Comparison of ENCODE assay signal across 8 mouse cellular contexts in the genomic region with DNA sequence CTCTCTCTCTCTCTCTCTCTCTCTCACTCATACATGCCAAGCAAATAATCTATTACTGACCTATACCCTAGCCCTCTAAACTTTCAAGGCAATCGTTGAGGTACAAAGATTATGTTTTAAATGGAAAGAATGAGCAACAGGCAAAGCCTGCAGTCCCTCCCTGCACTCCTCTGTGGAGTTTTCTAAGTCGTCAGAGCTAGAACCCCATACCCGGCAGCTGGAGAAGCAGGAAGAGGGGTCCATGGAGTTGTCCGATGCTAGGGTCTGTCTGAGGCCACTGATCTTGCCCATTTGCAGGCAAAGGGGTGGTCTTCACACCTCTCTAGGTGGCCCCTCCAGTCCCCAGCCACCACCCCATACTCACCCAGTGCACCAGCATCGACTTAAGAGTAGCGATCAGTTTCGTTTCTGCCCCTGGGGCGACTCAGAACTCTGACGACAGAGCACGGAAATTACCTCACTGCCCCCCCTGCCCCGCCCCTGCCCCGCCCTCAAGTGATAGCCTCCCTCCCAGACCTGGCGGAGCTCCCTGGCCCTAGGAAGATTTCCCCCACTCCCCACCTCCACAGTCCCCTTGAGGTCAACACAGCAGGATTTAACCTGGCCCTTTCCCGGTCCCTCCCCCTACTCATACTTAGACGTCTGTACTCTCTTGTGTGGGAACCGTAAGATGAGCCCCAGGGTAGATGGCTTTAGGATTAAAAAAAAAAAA. TPM values are rescaled to one million over a fixed set of nuclear protein-coding genes. Genes with fewer than 3 reads are reported as not detected.
A peak's percentile ranks its signal among the peaks of the same experiment; 100 is the strongest.
DNase-seq lines count a peak whose midpoint lies in the region; ATAC-seq and TF ChIP-seq lines count a peak whose summit lies in the region.

Gene Helz2 (minus strand): TSS at position 426 of the 712 bp plus-strand sequence.

- H3K4me1 ChIP-seq in neural tube, embryonic 11.5 days (ENCODE audit: control insufficient read depth, insufficient read depth, low read length): peaks cover 4% of the 10 kb centered on the region; the same call in 1 of the 2 replicates
- peaks cover 7% of the 10 kb centered on the region; the same call in 1 of the 2 replicates for H3K4me1 ChIP-seq in embryonic facial prominence, embryonic 12.5 days
- no peaks in the 10 kb centered on the region for H3K4me1 ChIP-seq in midbrain, embryonic 11.5 days (ENCODE audit: control insufficient read depth, insufficient read depth, low read length)
- H3K4me1 ChIP-seq in thymus, adult 2 months (replicated peaks; ENCODE audit: control insufficient read depth, insufficient read depth, low read length): peaks cover 31% of the 10 kb centered on the region

- 11% methylated on average over 16 of the region's 16 CpGs for whole genome bisulfite sequencing in neural tube, embryonic 11.5 days
- WGBS in embryonic facial prominence, embryonic 12.5 days: 8% methylated on average over 15 of the region's 16 CpGs
- WGBS in large intestine, adult 2 months: 3% methylated on average over 16 of the region's 16 CpGs
- 18% methylated on average over 16 of the region's 16 CpGs for WGBS in midbrain, embryonic 11.5 days
- 2% methylated on average over 15 of the region's 16 CpGs for WGBS in thymus, adult 2 months

- ATAC-seq in neural tube, embryonic 11.5 days (ENCODE audit: insufficient read depth, low FRiP score, low TSS enrichment): no peak
- ATAC-seq in embryonic facial prominence, embryonic 12.5 days (ENCODE audit: insufficient number of reproducible peaks, insufficient read depth, low FRiP score, low TSS enrichment): no peak; the same call in 1 of the 2 replicates
- no peak for ATAC-seq in midbrain, embryonic 11.5 days (ENCODE audit: low FRiP score)

- no peak for DNase-seq in neural tube, embryonic 11.5 days (ENCODE audit: low spot score)
- no peak for DNase-seq in neural tube, embryonic 10.5 days (ENCODE audit: extremely low spot score, low spot score)
- peak; percentile 56 to 60 for DNase-seq in heart, postnatal 14 days
- no peak for DNase-seq in large intestine, adult 2 months (ENCODE audit: low read depth, low spot score)
- DNase-seq in midbrain, embryonic 11.5 days (ENCODE audit: low spot score, missing footprints): no peak
- peak; percentile 64 for DNase-seq in thymus, adult 2 months
- no peak for DNase-seq in layer of hippocampus, adult 18-20 months (ENCODE audit: low spot score in 2 of 2)

- H3K27me3 ChIP-seq in neural tube, embryonic 11.5 days (ENCODE audit: control insufficient read depth, insufficient read depth, low read length): no peaks in the 10 kb centered on the region
- H3K27me3 ChIP-seq in embryonic facial prominence, embryonic 12.5 days: no peaks in the 10 kb centered on the region
- H3K27me3 ChIP-seq in midbrain, embryonic 11.5 days (ENCODE audit: control insufficient read depth, insufficient read depth, low read length): no peaks in the 10 kb centered on the region
- H3K27me3 ChIP-seq in thymus, adult 2 months (ENCODE audit: control insufficient read depth, insufficient read depth, low read length): no peaks in the 10 kb centered on the region

- H3K4me3 ChIP-seq in neural tube, embryonic 11.5 days (ENCODE audit: low read depth, low read length): peak within 1 kb of the TSS; percentile 29
- peak within 1 kb of the TSS; percentile 39 for H3K4me3 ChIP-seq in embryonic facial prominence, embryonic 12.5 days
- H3K4me3 ChIP-seq in midbrain, embryonic 11.5 days (ENCODE audit: low read depth, low read length): peak within 1 kb of the TSS; percentile 18; the same call in 1 of the 2 replicates
- H3K4me3 ChIP-seq in thymus, adult 2 months (ENCODE audit: control insufficient read depth, insufficient read depth, low read length): peak within 1 kb of the TSS; percentile 76

- peak within 1 kb of the TSS; percentile 43 for H3K4me2 ChIP-seq in neural tube, embryonic 11.5 days (ENCODE audit: low read depth)
- peak within 1 kb of the TSS; percentile 63 for H3K4me2 ChIP-seq in embryonic facial prominence, embryonic 12.5 days (replicated peaks)
- H3K4me2 ChIP-seq in midbrain, embryonic 11.5 days: peak within 1 kb of the TSS; percentile 37

- TF ChIP-seq POLR2A in thymus, adult 2 months (IDR thresholded peaks at IDR 0.05; ENCODE audit: control insufficient read depth, extremely low read depth, insufficient read depth, low read length, poor library complexity): peak; percentile 33; the same call in 1 of the 2 replicates

- H3K27ac ChIP-seq in neural tube, embryonic 11.5 days (ENCODE audit: low read depth, low read length): no peak within 1 kb of the TSS
- no peak within 1 kb of the TSS for H3K27ac ChIP-seq in embryonic facial prominence, embryonic 12.5 days
- H3K27ac ChIP-seq in midbrain, embryonic 11.5 days (ENCODE audit: low read depth, low read length): no peak within 1 kb of the TSS
- peak within 1 kb of the TSS; percentile 19; the same call in 1 of the 2 replicates for H3K27ac ChIP-seq in thymus, adult 2 months (ENCODE audit: control insufficient read depth, insufficient read depth, low read length)

- no peak for TF ChIP-seq CTCF in thymus, adult 2 months (IDR thresholded peaks at IDR 0.05; ENCODE audit: borderline replicate concordance, control insufficient read depth, extremely low read depth, insufficient read depth, low read length, poor library complexity)

- no peaks in the 10 kb centered on the region for H3K9me3 ChIP-seq in neural tube, embryonic 11.5 days (ENCODE audit: control insufficient read depth, low read length)
- H3K9me3 ChIP-seq in embryonic facial prominence, embryonic 12.5 days: no peaks in the 10 kb centered on the region
- no peaks in the 10 kb centered on the region for H3K9me3 ChIP-seq in midbrain, embryonic 11.5 days (ENCODE audit: control insufficient read depth, low read length)

- intact Hi-C loops in heart, postnatal 14 days (cut with DNase I): loop anchor here (5.0 kb wide), 1 partner anchor 46 kb away; the partner anchor contains the start of gene Gmeb2

- H3K9ac ChIP-seq in neural tube, embryonic 11.5 days (ENCODE audit: low read length): peak within 1 kb of the TSS; percentile 47
- peak within 1 kb of the TSS; percentile 28 for H3K9ac ChIP-seq in embryonic facial prominence, embryonic 12.5 days
- H3K9ac ChIP-seq in midbrain, embryonic 11.5 days (ENCODE audit: low read length): 0 out of 2 replicates have a peak within 1 kb of the TSS, but pooled peaks have one; percentile 16

- no peaks in the 10 kb centered on the region for H3K36me3 ChIP-seq in neural tube, embryonic 11.5 days (ENCODE audit: control insufficient read depth, insufficient read depth, low read length)
- no peaks in the 10 kb centered on the region for H3K36me3 ChIP-seq in embryonic facial prominence, embryonic 12.5 days
- no peaks in the 10 kb centered on the region for H3K36me3 ChIP-seq in midbrain, embryonic 11.5 days (ENCODE audit: control insufficient read depth, insufficient read depth, low read length)
- peaks cover 16% of the 10 kb centered on the region for H3K36me3 ChIP-seq in thymus, adult 2 months (ENCODE audit: control insufficient read depth, insufficient read depth, low read length)

RNA-seq across cellular contexts. Expression of gene Helz2, which starts in this region (rescaled TPM):
- polyA plus RNA-seq in neural tube, embryonic 11.5 days (2014; fragmentation: Nextera tagmentation; extraction: Ambion mirVana): 0.64 and 0.68 TPM in 2 replicates
- 1.0 and 1.3 TPM in 2 replicates for polyA plus RNA-seq in embryonic facial prominence, embryonic 12.5 days (2016; fragmentation: Nextera tagmentation; extraction: Ambion mirVana)
- 10 to 100 TPM; 12.8 to 12.9 TPM for total RNA-seq in heart, postnatal 14 days (2021)
- polyA plus RNA-seq in large intestine, adult 2 months (2012; rRNA removed): 24.7 and 67.9 TPM in 2 replicates
- polyA plus RNA-seq in midbrain, embryonic 11.5 days (2014; fragmentation: Nextera tagmentation; extraction: Ambion mirVana): 0.44 and 0.56 TPM in 2 replicates
- polyA plus RNA-seq in thymus, adult 2 months (2012; rRNA removed): 106 and 116 TPM in 2 replicates
- total RNA-seq in layer of hippocampus, adult 18-20 months (2021): 1 to 10 TPM; 1.9 to 2.5 TPM

Comparison
In these comparisons a context has a peak if more than half of its experiments do, and no peak if none do; other contexts are left out.
1. RNA of gene Helz2 (polyA plus RNA-seq): 106 to 116 TPM in thymus, adult 2 months and 24.7 to 67.9 TPM in large intestine, adult 2 months; 1.0 to 1.3 TPM in embryonic facial prominence, embryonic 12.5 days, 0.64 to 0.68 TPM in neural tube, embryonic 11.5 days and 0.44 to 0.56 TPM in midbrain, embryonic 11.5 days; every median in the first group is over 10 times any median in the second.
2. DNase-seq: peak in heart, postnatal 14 days (2 of 2) and thymus, adult 2 months (single experiment); none in neural tube, embryonic 11.5 days (single experiment), neural tube, embryonic 10.5 days (single experiment), large intestine, adult 2 months (single experiment), midbrain, embryonic 11.5 days (single experiment) and layer of hippocampus, adult 18-20 months (0 of 2).
3. H3K4me3 ChIP-seq: peak in every context shown above with its lines; median percentile 76 in thymus, adult 2 months; 39 in embryonic facial prominence, embryonic 12.5 days; 29 in neural tube, embryonic 11.5 days; 18 in midbrain, embryonic 11.5 days.
4. Peak in every context shown above with its lines, with median percentiles within 50 percentile points of each other: H3K4me2 ChIP-seq and H3K9ac ChIP-seq.